Mouse (Mus musculus) right cerebral cortex, postnatal 36 days (tissue): Measurements from ENCODE around the gene Arl3.

Source experiments
- DNase-seq, 2 experiments: peaks; one replicate each; pipeline ENCODE4 v3.0.0; 2022; ENCODE audit warnings: low spot score in 2 of 2, mixed read lengths in 1 of 2

Arl3 gene

GRCm38 (mm10) chr19:46572951-46573937, at the start of gene Arl3, which contains the start of gene Sfxn2:
Gene Arl3 (minus strand): TSS chr19:46573198.
Gene Sfxn2 (plus strand): TSS chr19:46573365.
- DNase-seq: peak; percentile 95

GRCm38 (mm10) chr19:46622659-46623193, 49.7 kb upstream of the Arl3 start:
- DNase-seq: no peak

- DNase-seq: no peak
These were observed 48.5 kb upstream of the Arl3 start for GRCm38 (mm10) chr19:46621236-46622183.

- peak in 1 of 2 experiments; percentile 78 for DNase-seq
These were observed 47.2 kb upstream of the Arl3 start for GRCm38 (mm10) chr19:46620016-46620808.

- DNase-seq: no peak
These were observed 46.5 kb upstream of the Arl3 start for GRCm38 (mm10) chr19:46619518-46619917.

GRCm38 (mm10) chr19:46619001-46619400, 46.0 kb upstream of the Arl3 start:
- DNase-seq: no peak

- DNase-seq: no peak
These were observed 45.3 kb upstream of the Arl3 start for GRCm38 (mm10) chr19:46618322-46618721.

GRCm38 (mm10) chr19:46617361-46617760, 44.4 kb upstream of the Arl3 start:
- DNase-seq: no peak

- no peak for DNase-seq
These were observed 43.4 kb upstream of the Arl3 start for GRCm38 (mm10) chr19:46616378-46616777.

GRCm38 (mm10) chr19:46608158-46608557, 35.2 kb upstream of the Arl3 start:
- DNase-seq: no peak

GRCm38 (mm10) chr19:46607424-46607823, 34.4 kb upstream of the Arl3 start:
- no peak for DNase-seq

GRCm38 (mm10) chr19:46606718-46607117, 33.7 kb upstream of the Arl3 start:
- DNase-seq: no peak

- no peak for DNase-seq
These were observed 29.4 kb upstream of the Arl3 start for GRCm38 (mm10) chr19:46602406-46602805.

GRCm38 (mm10) chr19:46601491-46601890, 28.5 kb upstream of the Arl3 start:
- DNase-seq: no peak

GRCm38 (mm10) chr19:46600371-46600770, 27.4 kb upstream of the Arl3 start:
- DNase-seq: no peak

GRCm38 (mm10) chr19:46599375-46600256, 26.6 kb upstream of the Arl3 start:
- no peak for DNase-seq

- DNase-seq: peak; percentile 99
These were observed 25.8 kb upstream of the Arl3 start, which contains the start of gene Wbp1l for GRCm38 (mm10) chr19:46598720-46599252. Gene Wbp1l (plus strand): TSS chr19:46599084.

GRCm38 (mm10) chr19:46598187-46598586, 25.2 kb upstream of the Arl3 start:
- DNase-seq: no peak

GRCm38 (mm10) chr19:46592751-46593439, 19.9 kb upstream of the Arl3 start:
- DNase-seq: no peak
